Mouse (Mus musculus) left cerebral cortex, adult 9 months (tissue): Measurements from ENCODE around the gene Fbxw7.

Source experiments
- DNase-seq, 2 experiments: peaks; one replicate each; pipeline ENCODE4 v3.0.0; 2022; ENCODE audit warnings: low spot score in 2 of 2

The Fbxw7 gene

GRCm38 (mm10) chr3:85024817-85025705 is 210.0 kb downstream of the Fbxw7 start:
- peak; percentile 56 to 87 for DNase-seq
